Mouse (Mus musculus) megakaryocyte progenitor cell, adult 5-6 weeks (primary cell): Measurements from ENCODE around the gene Treml2. TPM values are rescaled to one million over a fixed set of nuclear protein-coding genes. Genes with fewer than 3 reads are reported as not detected.
A peak's percentile ranks its signal among the peaks of the same experiment; 100 is the strongest.

Experiments used
- ATAC-seq: replicated peaks from 2 replicates; pipeline ENCODE4 v1.8.0; 2016; ENCODE audit warnings: mild to moderate bottlenecking, moderate TSS enrichment, inconsistent platforms; ENCODE audit not compliant: poor library complexity
- total RNA-seq, 2 experiments: library from RNA; stranded (forward) in 1 of 2; stranded (reverse) in 1 of 2; fragments of 157-497, 149-512 nt in 1 of 2; fragments of 200-1000 nt in 1 of 2; gene quantifications; 2 replicates each; pipeline versions ENCODE4 v1.2.3 to v1.2.4; 2015 to 2017

Treml2 gene
- total RNA-seq, 2 experiments from 2014 or later = 43.9 to 54.0 TPM

DNA sequence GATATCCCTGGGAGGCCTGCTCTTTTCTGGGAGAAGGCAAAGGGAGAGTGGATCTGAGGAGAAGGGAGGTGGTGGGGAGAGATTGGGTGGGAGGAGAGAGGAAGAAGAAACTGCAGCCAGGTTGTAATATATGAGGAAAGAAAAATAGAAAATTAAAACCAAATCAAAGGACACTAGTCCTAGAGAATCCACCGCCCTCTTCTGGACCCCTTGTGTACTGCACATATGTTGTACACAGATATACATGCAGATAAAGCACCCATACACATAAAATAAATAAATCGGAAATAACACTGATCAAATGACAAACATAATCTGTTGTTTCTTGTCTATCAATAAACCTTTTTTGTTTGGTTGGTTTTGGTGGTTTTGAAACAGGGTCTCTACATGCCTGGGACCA is 12.0 kb upstream of the Treml2 start:
- peak; percentile 64 for ATAC-seq

DNA sequence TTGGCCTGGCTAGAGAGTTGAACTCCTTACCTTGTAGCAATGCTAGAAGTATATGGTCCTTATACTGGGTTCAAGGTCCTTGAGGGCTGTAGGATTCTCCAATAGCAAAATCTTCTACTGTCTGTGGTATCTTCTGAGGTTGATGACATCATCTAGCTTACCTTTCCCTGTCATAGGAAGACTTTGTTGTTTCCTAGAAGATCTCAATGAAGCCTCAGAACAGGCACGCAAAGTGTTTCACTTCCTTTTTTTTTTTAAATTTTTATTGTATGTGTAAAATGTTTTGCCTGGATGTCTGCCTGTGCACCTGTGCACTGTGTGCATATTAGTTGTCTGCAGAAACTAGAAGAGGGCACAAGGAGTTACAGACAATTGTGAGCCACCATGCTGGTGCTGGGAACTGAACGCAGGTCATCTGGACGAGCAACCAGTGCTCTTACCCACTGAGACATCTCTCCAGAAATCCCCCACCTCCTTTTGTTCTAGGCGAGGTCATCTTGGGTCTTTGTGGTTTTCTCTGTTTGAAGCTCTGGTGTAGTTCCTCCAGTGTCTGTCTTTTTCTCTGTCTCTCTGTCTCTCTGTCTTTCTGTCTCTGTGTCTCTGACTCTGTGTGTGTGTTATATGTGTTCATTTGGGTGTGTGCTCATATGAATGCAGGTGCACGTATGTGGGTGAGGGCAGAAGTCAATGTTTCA is 5.7 kb upstream of the Treml2 start:
- ATAC-seq = peak; percentile 69

GRCm38 (mm10) chr17:48299756-48300155 is 458 bp downstream of the Treml2 start:
- no peak for ATAC-seq

DNA sequence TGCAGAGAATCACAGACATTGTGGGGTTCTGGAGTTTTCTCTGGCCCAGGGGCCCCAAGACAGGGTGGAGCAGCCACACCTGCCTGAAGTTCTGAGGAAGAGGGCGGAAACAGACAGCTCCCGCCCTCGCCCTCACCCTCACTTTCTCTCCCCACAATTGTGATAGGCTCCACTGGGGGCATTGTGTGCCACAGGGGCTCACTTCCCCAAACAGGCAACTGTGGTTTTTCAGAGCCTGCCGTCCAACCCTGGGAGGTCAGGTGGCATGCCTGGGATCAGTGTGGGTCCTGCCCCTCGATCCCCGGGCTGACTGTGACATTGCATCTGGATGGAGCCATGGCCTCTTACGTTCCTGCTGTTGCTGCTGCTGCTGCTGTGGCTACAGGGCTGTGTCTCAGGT is 901 bp downstream of the Treml2 start:
- peak; percentile 73 for ATAC-seq

DNA sequence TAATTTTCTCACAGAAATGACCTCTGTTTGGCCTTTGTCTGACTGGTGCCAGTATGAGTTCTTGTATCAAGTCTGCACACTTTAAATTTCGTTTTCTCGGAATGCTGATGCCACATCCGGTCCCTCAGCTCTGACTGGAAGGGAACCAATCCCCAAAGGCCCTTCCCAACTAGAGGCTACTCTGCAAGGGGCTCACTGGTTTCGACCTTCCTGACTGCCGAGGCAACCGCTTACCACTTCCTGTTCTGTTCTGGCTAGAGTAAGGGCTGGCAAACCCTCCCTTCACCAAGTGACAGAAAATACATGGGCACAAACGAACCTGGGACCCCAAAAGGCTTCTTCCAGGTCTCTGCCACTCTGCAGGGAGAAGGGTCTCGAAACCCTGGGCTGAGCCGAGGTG is 1.6 kb downstream of the Treml2 start:
- ATAC-seq = peak; percentile 65

DNA sequence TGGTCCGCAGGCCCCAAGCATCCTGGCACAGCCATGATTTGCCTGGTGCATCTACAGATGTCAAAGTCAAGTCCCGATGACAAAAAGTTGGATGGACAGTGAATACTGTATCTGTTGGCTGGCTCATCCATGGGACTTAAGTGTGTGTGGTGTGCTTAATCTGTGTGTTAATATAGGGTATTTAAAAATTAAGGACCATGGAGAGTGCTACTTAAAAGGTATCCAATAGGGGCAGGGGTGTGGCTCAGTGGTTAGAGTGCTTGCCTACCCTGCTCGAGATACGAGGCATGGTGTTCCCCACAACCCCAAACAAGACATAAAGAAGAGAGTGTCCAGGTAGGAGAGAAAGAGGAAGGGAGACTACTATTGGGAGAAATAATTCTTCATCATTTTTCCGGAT is 2.5 kb downstream of the Treml2 start:
- ATAC-seq = peak; percentile 24; the same call in 1 of the 2 replicates

- ATAC-seq = no peak
These were observed 12.8 kb downstream of the Treml2 start for GRCm38 (mm10) chr17:48312124-48312523.

GRCm38 (mm10) chr17:48315905-48316579 is 16.7 kb downstream of the Treml2 start, which contains the start of gene B430306N03Rik:
Gene B430306N03Rik (plus strand): TSS chr17:48316141.
- ATAC-seq = peak; percentile 82

GRCm38 (mm10) chr17:48318686-48319085 is 19.4 kb downstream of the Treml2 start:
- no peak for ATAC-seq

- no peak for ATAC-seq
These were observed 22.0 kb downstream of the Treml2 start for GRCm38 (mm10) chr17:48321279-48321678.

GRCm38 (mm10) chr17:48323236-48323635 is 23.9 kb downstream of the Treml2 start:
- peak; percentile 28; the same call in 1 of the 2 replicates for ATAC-seq

- peak; percentile 79 for ATAC-seq
These were observed 25.0 kb downstream of the Treml2 start for GRCm38 (mm10) chr17:48324258-48324657.

DNA sequence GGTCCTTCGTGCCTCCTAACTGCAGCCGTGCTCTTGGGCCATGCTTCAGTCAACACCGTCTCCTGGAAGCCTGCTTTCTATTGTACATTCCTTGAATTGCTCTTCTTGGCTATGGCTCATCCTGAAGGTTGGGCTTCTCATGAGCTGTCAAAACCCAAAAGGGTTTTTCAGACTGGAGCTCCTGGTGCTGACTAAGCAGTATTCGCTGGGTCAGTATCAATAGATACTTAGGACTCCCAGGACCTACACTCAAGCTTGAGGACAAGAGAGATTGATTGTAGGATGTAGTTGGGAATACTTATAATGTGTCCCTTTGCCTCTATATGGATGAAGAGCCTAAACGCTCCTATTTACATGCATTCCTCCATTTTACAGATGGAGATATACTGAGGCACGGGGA is 25.8 kb downstream of the Treml2 start:
- ATAC-seq = no peak

- no peak; the same call in 1 of the 2 replicates for ATAC-seq
These were observed 26.3 kb downstream of the Treml2 start for GRCm38 (mm10) chr17:48325638-48326037.

DNA sequence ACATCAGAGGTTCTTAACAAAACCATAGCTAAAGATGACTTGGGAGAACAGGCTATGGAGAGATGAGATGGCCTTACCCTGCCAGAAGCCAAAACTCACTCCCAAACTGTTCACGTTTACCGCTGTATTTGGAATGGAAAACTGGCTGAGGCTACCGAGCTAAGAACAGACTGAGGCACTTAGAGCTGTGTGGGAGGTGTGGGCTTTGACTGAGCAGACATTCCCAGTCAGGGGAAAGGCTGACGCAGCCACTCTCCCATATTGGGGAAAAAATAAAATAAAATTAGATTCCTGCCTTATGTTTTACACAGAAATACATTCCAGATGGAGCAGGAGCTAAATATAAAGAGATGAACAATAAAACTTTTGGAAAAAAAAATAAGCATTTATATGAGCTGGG is 27.4 kb downstream of the Treml2 start:
- ATAC-seq = no peak

DNA sequence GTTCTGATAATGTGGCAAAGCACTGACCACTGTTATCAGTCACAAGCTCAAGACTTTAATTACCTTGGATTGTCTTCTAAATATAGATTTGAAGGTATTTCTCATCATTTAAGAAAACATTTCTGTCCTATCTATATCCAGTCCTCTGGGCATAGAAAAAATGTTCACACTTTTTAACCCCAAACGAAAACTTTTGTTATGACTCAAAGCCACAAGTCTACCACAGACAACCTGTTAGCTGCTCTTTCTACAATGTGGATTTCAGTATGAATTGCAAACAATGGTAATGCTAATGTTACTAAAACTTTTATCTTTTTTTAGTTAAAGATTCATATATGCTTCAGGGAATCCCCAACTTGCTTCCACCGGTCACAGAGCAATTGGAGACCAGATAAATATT is 33.2 kb downstream of the Treml2 start:
- no peak for ATAC-seq

GRCm38 (mm10) chr17:48334186-48334585 is 34.9 kb downstream of the Treml2 start:
- ATAC-seq = no peak

DNA sequence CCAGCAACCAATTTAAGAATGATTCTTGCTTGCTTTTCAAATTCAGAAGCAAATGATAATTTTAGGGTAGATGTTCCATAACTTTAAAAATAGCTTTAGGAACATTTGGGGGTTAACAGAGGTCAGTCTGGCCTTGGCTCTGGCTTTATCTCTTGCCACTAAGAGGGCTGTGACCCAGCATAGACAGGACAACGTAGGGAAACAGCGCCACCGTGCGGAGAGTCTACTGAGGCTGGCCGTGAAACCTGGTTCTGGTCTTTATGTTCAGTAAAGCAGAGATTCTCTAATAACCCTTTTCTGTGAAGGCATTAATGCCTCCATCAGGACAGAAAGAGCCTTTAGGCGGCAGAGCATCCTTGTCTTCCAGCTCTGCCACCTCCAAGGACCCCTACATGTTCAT is 37.6 kb downstream of the Treml2 start:
- ATAC-seq = peak; percentile 98

DNA sequence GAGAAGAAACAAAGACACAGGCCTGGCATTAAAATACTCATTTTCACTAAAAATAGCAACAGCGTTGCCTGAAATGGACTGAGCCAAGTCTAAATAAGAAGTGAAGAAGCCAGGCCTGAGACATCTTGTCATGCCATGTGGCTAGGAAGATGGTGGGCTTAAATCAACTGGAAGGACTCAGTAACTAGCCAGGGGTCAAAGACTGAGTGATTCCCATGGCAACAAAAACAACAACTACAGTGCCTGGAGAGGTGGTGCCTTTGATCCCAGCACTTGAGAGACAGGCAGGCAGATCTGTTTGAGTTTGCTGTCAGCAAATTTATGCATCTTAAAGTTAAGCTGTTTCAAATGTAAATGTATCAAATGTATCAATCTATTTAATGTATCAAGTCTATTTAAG is 41.0 kb downstream of the Treml2 start:
- ATAC-seq = no peak

- ATAC-seq = peak; percentile 20
These were observed 42.6 kb downstream of the Treml2 start for GRCm38 (mm10) chr17:48341947-48342346.

- ATAC-seq = no peak
These were observed 43.8 kb downstream of the Treml2 start for GRCm38 (mm10) chr17:48343065-48343464.

DNA sequence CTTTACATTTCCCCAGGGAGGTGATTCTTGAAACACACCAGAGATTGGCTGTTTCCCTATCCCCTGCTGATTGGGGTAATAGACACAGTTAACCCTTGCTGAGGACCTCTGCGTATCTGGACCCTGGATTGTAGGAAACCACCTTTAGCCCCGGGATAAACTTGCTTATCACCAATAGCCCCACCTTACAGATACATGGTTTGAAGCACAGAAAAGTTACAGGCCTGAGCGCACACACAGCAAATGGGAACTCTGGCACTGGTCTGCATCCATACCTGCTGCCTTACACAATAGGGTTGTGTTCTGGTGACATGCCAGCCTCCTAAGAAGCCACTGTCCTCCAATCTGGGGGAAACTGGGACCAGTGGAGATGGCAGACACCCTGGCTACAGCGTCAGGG is 46.5 kb downstream of the Treml2 start:
- no peak for ATAC-seq
